In genomic region chr15:11064558-11065411, GRCm38 (mm10) we compare ENCODE assay signal across 8 mouse cellular contexts. TPM values are rescaled to one million over a fixed set of nuclear protein-coding genes. Genes with fewer than 3 reads are reported as not detected.
DNase-seq lines count a peak whose midpoint lies in the region; ATAC-seq and TF ChIP-seq lines count a peak whose summit lies in the region.

Adamts12 (plus strand) TSS chr15:11064790.

- WGBS in forebrain, embryonic 13.5 days = 3% methylated on average over 24 of the region's 25 CpGs
- WGBS in midbrain, embryonic 10.5 days = 1% methylated on average over 25 of the region's 25 CpGs

- no peak for DNase-seq in layer of hippocampus, adult 2 months (ENCODE audit: low spot score in 2 of 2)
- no peak for DNase-seq in layer of hippocampus, adult 9-10 months (ENCODE audit: low spot score)
- peak; percentile 72 for DNase-seq in heart, postnatal 25 days (ENCODE audit: low spot score)
- DNase-seq in kidney, postnatal 4 days = peak; percentile 79 to 85
- DNase-seq in midbrain, embryonic 10.5 days (ENCODE audit: low spot score) = peak; percentile 62
- DNase-seq in testis, postnatal 10 days (ENCODE audit: low spot score) = peak; percentile 76
- DNase-seq in layer of hippocampus, postnatal 36 days = no peak

- H3K9ac ChIP-seq in forebrain, embryonic 13.5 days = peak within 1 kb of the TSS; percentile 10; the same call in 1 of the 2 replicates

- peak within 1 kb of the TSS; percentile 38 for H3K4me3 ChIP-seq in layer of hippocampus, adult 2 months
- peak within 1 kb of the TSS; percentile 28 for H3K4me3 ChIP-seq in forebrain, embryonic 13.5 days
- peak within 1 kb of the TSS; percentile 51 for H3K4me3 ChIP-seq in midbrain, embryonic 10.5 days

- no peak within 1 kb of the TSS for H3K27ac ChIP-seq in layer of hippocampus, adult 2 months
- H3K27ac ChIP-seq in forebrain, embryonic 13.5 days = no peak within 1 kb of the TSS; the same call in 1 of the 2 replicates
- peak within 1 kb of the TSS; percentile 84 for H3K27ac ChIP-seq in midbrain, embryonic 10.5 days (replicated peaks)

- no peaks in the 10 kb centered on the region for H3K9me3 ChIP-seq in forebrain, embryonic 13.5 days (replicated peaks)
- H3K9me3 ChIP-seq in midbrain, embryonic 10.5 days (replicated peaks) = no peaks in the 10 kb centered on the region

- peaks cover 27% of the 10 kb centered on the region for H3K4me1 ChIP-seq in forebrain, embryonic 13.5 days
- peaks cover 49% of the 10 kb centered on the region for H3K4me1 ChIP-seq in midbrain, embryonic 10.5 days

- peak within 1 kb of the TSS; percentile 58 for H3K4me2 ChIP-seq in forebrain, embryonic 13.5 days

- no peak for TF ChIP-seq CTCF in layer of hippocampus, adult 2 months (conservative IDR thresholded peaks at IDR 0.05)

- peak; percentile 89 for ATAC-seq in forebrain, embryonic 13.5 days

- no peaks in the 10 kb centered on the region for H3K27me3 ChIP-seq in forebrain, embryonic 13.5 days
- H3K27me3 ChIP-seq in midbrain, embryonic 10.5 days (ENCODE audit: low read depth, poor library complexity, severe bottlenecking) = peaks cover 17% of the 10 kb centered on the region; the same call in 1 of the 2 replicates

- no peaks in the 10 kb centered on the region for H3K36me3 ChIP-seq in forebrain, embryonic 13.5 days (ENCODE audit: poor library complexity, severe bottlenecking)
- no peaks in the 10 kb centered on the region for H3K36me3 ChIP-seq in midbrain, embryonic 10.5 days

- intact Hi-C loops in heart, postnatal 25 days (cut with DNase I) = no loop called here

RNA-seq across cellular contexts. Expression of gene Adamts12, which starts in this region (rescaled TPM):
- total RNA-seq in layer of hippocampus, adult 2 months (2021) = 1 to 10 TPM in 1 of 2 experiments, under 1 TPM in 1; 0.39 to 1.3 TPM
- polyA plus RNA-seq in forebrain, embryonic 13.5 days (2015; fragmentation: Nextera tagmentation; extraction: Ambion mirVana) = 0.72 and 0.92 TPM in 2 replicates
- 1 to 10 TPM; 6.8 to 7.1 TPM for total RNA-seq in heart, postnatal 25 days (2021)
- polyA plus RNA-seq in midbrain, embryonic 10.5 days (2016; fragmentation: Nextera tagmentation; extraction: Ambion mirVana) = 1.7 and 2.0 TPM in 2 replicates
- total RNA-seq in layer of hippocampus, postnatal 36 days (2021) = 1 to 10 TPM in 1 of 2 experiments, under 1 TPM in 1; 0.47 to 1.1 TPM

Comparison
In these comparisons a context has a peak if more than half of its experiments do, and no peak if none do; other contexts are left out.
1. Peak in ATAC-seq, H3K4me3 ChIP-seq, H3K9ac ChIP-seq and H3K4me2 ChIP-seq in forebrain, embryonic 13.5 days; RNA of the gene not detected or under 1 TPM.
2. DNase-seq: peak in heart, postnatal 25 days (single experiment), kidney, postnatal 4 days (2 of 2), midbrain, embryonic 10.5 days (single experiment) and testis, postnatal 10 days (single experiment); none in layer of hippocampus, adult 2 months (0 of 2), layer of hippocampus, adult 9-10 months (single experiment) and layer of hippocampus, postnatal 36 days (0 of 2).
3. Peak in every context shown above with its lines, with median percentiles within 50 percentile points of each other: H3K4me3 ChIP-seq.